Mouse (Mus musculus): ENCODE data around the gene Dnajb2.

DNA sequence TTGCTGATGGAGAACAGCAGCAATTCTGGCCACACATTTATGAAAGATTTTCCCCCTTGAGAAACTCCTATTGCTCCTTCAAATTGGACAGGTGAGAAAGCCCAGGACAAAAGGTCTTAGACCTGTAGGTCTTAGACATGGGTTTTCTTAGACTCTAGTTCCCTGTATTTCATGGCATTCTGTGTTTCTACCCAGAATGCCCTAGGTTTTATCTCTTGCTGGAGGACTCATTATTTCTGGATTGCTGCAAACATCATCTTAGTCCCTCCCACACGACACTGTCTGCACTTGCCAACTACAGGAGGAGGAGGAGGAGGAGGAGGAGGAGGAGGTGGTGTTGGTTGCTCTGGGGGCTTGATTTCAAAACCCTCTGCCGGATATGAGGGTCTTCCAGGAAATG is 10.1 kb upstream of the Dnajb2 start:
- TF ChIP-seq GATA1 (IDR thresholded peaks at IDR 0.05; ENCODE audit: low read length) (no peak), TAL1 (IDR thresholded peaks at IDR 0.05; ENCODE audit: low read length) (no peak)

All from erythroblast, embryonic 14.5 days (primary cell).